Mouse (Mus musculus): ENCODE results near the gene Usb1.

DNA sequence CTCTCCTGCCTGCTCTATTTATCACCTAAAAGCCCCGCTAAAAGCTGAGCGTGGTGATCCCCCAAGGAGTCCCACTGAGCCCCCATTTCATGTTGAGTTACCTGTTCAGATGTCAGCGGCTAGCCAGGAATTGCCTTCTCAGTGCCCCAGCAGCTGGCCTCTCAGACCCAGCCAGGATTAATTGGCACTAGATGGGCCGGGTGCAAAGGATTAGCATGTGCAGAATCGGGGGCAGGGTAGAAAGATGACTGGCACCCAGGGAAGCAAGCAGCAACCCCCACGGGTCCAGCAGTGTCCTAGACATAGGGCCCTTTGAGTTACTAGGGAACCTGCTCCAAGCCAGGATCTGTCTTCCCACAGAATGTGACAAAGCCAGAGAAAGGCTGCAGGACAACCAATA, 25.7 kb upstream of the Usb1 start, which contains the start of gene Cngb1:
- TF ChIP-seq CTCF (IDR thresholded peaks at IDR 0.05; ENCODE audit: low read depth, low read length) (no peak), POLR2A (IDR thresholded peaks at IDR 0.05; ENCODE audit: borderline replicate concordance, low read depth, low read length) (no peak)

Data from bone marrow macrophage, adult 2 months (primary cell).